Mouse (Mus musculus) liver, embryonic 13.5 days (tissue): ENCODE measurements around the gene Slc38a3. TPM values are rescaled to one million over a fixed set of nuclear protein-coding genes. Genes with fewer than 3 reads are reported as not detected.

ENCODE experiments used
- ATAC-seq: fragments of 200-750 bp; cut with Nextera tagmentation; 2 replicates; pipeline ENCODE4 v1.8.0; 2017; ENCODE audit warnings: low read depth, mild to moderate bottlenecking, moderate number of reproducible peaks, moderate library complexity
- DNase-seq: peaks from one replicate; pipeline ENCODE4 v3.0.0; 2022
- H3K27ac ChIP-seq: fragments of 300-500 bp; sonication (generic); 2 replicates; pipeline ENCODE4 v1.5.1; 2015; ENCODE audit warnings: moderate library complexity, mild to moderate bottlenecking, inconsistent platforms
- H3K27me3 ChIP-seq: fragments of 300-500 bp; sonication (generic); 2 replicates; pipeline ENCODE4 v1.6.1; 2015; ENCODE audit warnings: mild to moderate bottlenecking, inconsistent platforms
- H3K36me3 ChIP-seq: fragments of 300-500 bp; sonication (generic); 2 replicates; pipeline ENCODE4 v1.6.1; 2015; ENCODE audit warnings: mild to moderate bottlenecking, inconsistent platforms
- H3K4me1 ChIP-seq: fragments of 300-500 bp; sonication (generic); replicated peaks from 2 replicates; pipeline ENCODE4 v1.6.1; 2015; ENCODE audit warnings: inconsistent platforms
- H3K4me2 ChIP-seq: fragments of 300-500 bp; sonication (generic); 2 replicates; pipeline ENCODE4 v1.6.1; 2015; ENCODE audit warnings: inconsistent platforms, mild to moderate bottlenecking, moderate library complexity
- H3K4me3 ChIP-seq: fragments of 300-500 bp; sonication (generic); replicated peaks from 2 replicates; pipeline ENCODE4 v1.5.1; 2015; ENCODE audit warnings: mild to moderate bottlenecking, inconsistent platforms
- H3K9ac ChIP-seq: fragments of 300-500 bp; sonication (generic); 2 replicates; pipeline ENCODE4 v1.6.1; 2015; ENCODE audit warnings: mild to moderate bottlenecking, inconsistent platforms
- H3K9me3 ChIP-seq: fragments of 300-500 bp; sonication (generic); replicated peaks from 2 replicates; pipeline ENCODE4 v1.6.1; 2016; ENCODE audit warnings: inconsistent platforms
- WGBS: fragments of 180-500 bp; shearing (Covaris S2); methylation state at CpG from one replicate; pipeline ENCODE4 v1.1.7; 2015; ENCODE audit not compliant: insufficient replicate concordance; 5-methylcytosine and 5-hydroxymethylcytosine counted together
- polyA plus RNA-seq: library from polyadenylated mRNA; unstranded; fragments of >200 nt; fragmentation: Nextera tagmentation; extraction: Ambion mirVana; gene quantifications from 2 replicates; pipeline ENCODE4 v1.2.1, GENCODE M21; 2015

The Slc38a3 gene
- polyA plus RNA-seq, 1 experiment from 2014 or later, result 5.9 TPM

- WGBS, result 66% methylated on average over 8 of the region's 8 CpGs
- no peak overlapping the region for H3K4me2 ChIP-seq
- no peak overlapping the region for H3K4me3 ChIP-seq
- ATAC-seq, result no peak
- H3K36me3 ChIP-seq, result no peaks in the 10 kb centered on the region
- peaks cover 45% of the 10 kb centered on the region for H3K27me3 ChIP-seq
- H3K9ac ChIP-seq, result no peak overlapping the region
- H3K27ac ChIP-seq, result no peak overlapping the region
- H3K9me3 ChIP-seq, result no peaks in the 10 kb centered on the region
- no peak for DNase-seq
- H3K4me1 ChIP-seq, result peaks cover 10% of the 10 kb centered on the region
Measured at GRCm38 (mm10) chr9:107662342-107662741, 7.0 kb downstream of the Slc38a3 start.

- Histone ChIP-seq H3K9me3 (no peaks in the 10 kb centered on the region), H3K27me3 (peaks cover 29% of the 10 kb centered on the region), H3K27ac (no peak overlapping the region), H3K36me3 (no peaks in the 10 kb centered on the region), H3K4me1 (no peaks in the 10 kb centered on the region), H3K4me3 (no peak overlapping the region), H3K4me2 (no peak overlapping the region), H3K9ac (no peak overlapping the region)
- ATAC-seq (no peak), DNase-seq (no peak)
- WGBS, result 62% methylated on average over 3 of the region's 3 CpGs
Measured at GRCm38 (mm10) chr9:107660777-107661176, 8.6 kb downstream of the Slc38a3 start.

GRCm38 (mm10) chr9:107659961-107660360 lies 9.4 kb downstream of the Slc38a3 start:
- Histone ChIP-seq H3K9ac (no peak overlapping the region), H3K9me3 (no peaks in the 10 kb centered on the region), H3K27me3 (peaks cover 21% of the 10 kb centered on the region), H3K4me1 (no peaks in the 10 kb centered on the region), H3K4me3 (no peak overlapping the region), H3K4me2 (no peak overlapping the region), H3K36me3 (no peaks in the 10 kb centered on the region), H3K27ac (no peak overlapping the region)
- 64% methylated on average over 3 of the region's 3 CpGs for WGBS
- DNase-seq (no peak), ATAC-seq (no peak)

GRCm38 (mm10) chr9:107659551-107659950 lies 9.8 kb downstream of the Slc38a3 start:
- Histone ChIP-seq H3K4me1 (no peaks in the 10 kb centered on the region), H3K9me3 (no peaks in the 10 kb centered on the region), H3K4me3 (no peak overlapping the region), H3K4me2 (no peak overlapping the region), H3K27ac (no peak overlapping the region), H3K9ac (no peak overlapping the region), H3K36me3 (no peaks in the 10 kb centered on the region), H3K27me3 (peaks cover 17% of the 10 kb centered on the region)
- WGBS, result 70% methylated on average over 10 of the region's 10 CpGs
- no peak for DNase-seq
- ATAC-seq, result no peak

GRCm38 (mm10) chr9:107658096-107658495 lies 11.2 kb downstream of the Slc38a3 start:
- Histone ChIP-seq H3K9me3 (no peaks in the 10 kb centered on the region), H3K4me1 (no peaks in the 10 kb centered on the region; the same call in 1 of the 2 replicates), H3K4me2 (no peak overlapping the region), H3K27me3 (peaks cover 5% of the 10 kb centered on the region; the same call in 1 of the 2 replicates), H3K4me3 (no peak overlapping the region), H3K27ac (no peak overlapping the region), H3K36me3 (no peaks in the 10 kb centered on the region), H3K9ac (no peak overlapping the region)
- ATAC-seq (no peak), DNase-seq (no peak)
- WGBS, result 64% methylated on average over 6 of the region's 6 CpGs

- ATAC-seq (no peak), DNase-seq (no peak)
- Histone ChIP-seq H3K36me3 (no peaks in the 10 kb centered on the region), H3K9me3 (no peaks in the 10 kb centered on the region), H3K27ac (no peak overlapping the region), H3K4me1 (no peaks in the 10 kb centered on the region; the same call in 1 of the 2 replicates), H3K9ac (no peak overlapping the region), H3K4me2 (no peak overlapping the region), H3K27me3 (no peaks in the 10 kb centered on the region; the same call in 1 of the 2 replicates), H3K4me3 (no peak overlapping the region)
- WGBS, result 69% methylated on average over 5 of the region's 5 CpGs
Measured at GRCm38 (mm10) chr9:107657144-107657543, 12.2 kb downstream of the Slc38a3 start.

GRCm38 (mm10) chr9:107654585-107654984 lies 14.7 kb downstream of the Slc38a3 start:
- ATAC-seq (no peak), DNase-seq (no peak)
- Histone ChIP-seq H3K9ac (no peak overlapping the region), H3K27ac (no peak overlapping the region), H3K4me2 (no peak overlapping the region), H3K27me3 (no peaks in the 10 kb centered on the region; the same call in 1 of the 2 replicates), H3K4me1 (no peaks in the 10 kb centered on the region; the same call in 1 of the 2 replicates), H3K36me3 (no peaks in the 10 kb centered on the region), H3K9me3 (no peaks in the 10 kb centered on the region), H3K4me3 (no peak overlapping the region)
- 58% methylated on average over 4 of the region's 4 CpGs for WGBS

- no peak for DNase-seq
- no peaks in the 10 kb centered on the region; the same call in 1 of the 2 replicates for H3K4me1 ChIP-seq
- H3K27ac ChIP-seq, result no peak overlapping the region
- no peak overlapping the region for H3K4me2 ChIP-seq
- WGBS, result 56% methylated on average over 2 of the region's 2 CpGs
- no peak overlapping the region for H3K9ac ChIP-seq
- H3K27me3 ChIP-seq, result no peaks in the 10 kb centered on the region; the same call in 1 of the 2 replicates
- no peaks in the 10 kb centered on the region for H3K36me3 ChIP-seq
- no peaks in the 10 kb centered on the region for H3K9me3 ChIP-seq
- H3K4me3 ChIP-seq, result no peak overlapping the region
- ATAC-seq, result peak; percentile 41; the same call in 1 of the 2 replicates
Measured at GRCm38 (mm10) chr9:107653474-107653873, 15.9 kb downstream of the Slc38a3 start.

- Histone ChIP-seq H3K4me3 (no peak overlapping the region), H3K27ac (no peak overlapping the region), H3K9ac (no peak overlapping the region), H3K27me3 (no peaks in the 10 kb centered on the region; the same call in 1 of the 2 replicates), H3K9me3 (no peaks in the 10 kb centered on the region), H3K36me3 (no peaks in the 10 kb centered on the region), H3K4me1 (no peaks in the 10 kb centered on the region; the same call in 1 of the 2 replicates), H3K4me2 (no peak overlapping the region)
- ATAC-seq, result no peak
- no peak for DNase-seq
- 56% methylated on average over 12 of the region's 12 CpGs for WGBS
Measured at GRCm38 (mm10) chr9:107650708-107651481, 18.4 kb downstream of the Slc38a3 start.

GRCm38 (mm10) chr9:107650225-107650624 lies 19.1 kb downstream of the Slc38a3 start:
- ATAC-seq (no peak), DNase-seq (no peak)
- WGBS, result 63% methylated on average over 7 of the region's 7 CpGs
- Histone ChIP-seq H3K27ac (no peak overlapping the region), H3K27me3 (no peaks in the 10 kb centered on the region; the same call in 1 of the 2 replicates), H3K9me3 (no peaks in the 10 kb centered on the region), H3K4me3 (no peak overlapping the region), H3K9ac (no peak overlapping the region), H3K36me3 (no peaks in the 10 kb centered on the region), H3K4me1 (peaks cover 6% of the 10 kb centered on the region), H3K4me2 (no peak overlapping the region)

GRCm38 (mm10) chr9:107648767-107649166 lies 20.6 kb downstream of the Slc38a3 start:
- H3K9me3 ChIP-seq, result no peaks in the 10 kb centered on the region
- H3K4me1 ChIP-seq, result peaks cover 18% of the 10 kb centered on the region
- no peaks in the 10 kb centered on the region for H3K27me3 ChIP-seq
- ATAC-seq (no peak), DNase-seq (no peak)
- no peak overlapping the region for H3K4me2 ChIP-seq
- WGBS, result 53% methylated on average over 3 of the region's 3 CpGs
- no peak overlapping the region for H3K4me3 ChIP-seq
- no peaks in the 10 kb centered on the region for H3K36me3 ChIP-seq
- H3K9ac ChIP-seq, result no peak overlapping the region
- no peak overlapping the region for H3K27ac ChIP-seq

- Histone ChIP-seq H3K4me1 (peaks cover 26% of the 10 kb centered on the region), H3K4me2 (no peak overlapping the region), H3K9ac (no peak overlapping the region), H3K9me3 (no peaks in the 10 kb centered on the region), H3K36me3 (no peaks in the 10 kb centered on the region), H3K27ac (no peak overlapping the region), H3K27me3 (no peaks in the 10 kb centered on the region), H3K4me3 (no peak overlapping the region)
- 74% methylated on average over 6 of the region's 6 CpGs for WGBS
- no peak for DNase-seq
- no peak for ATAC-seq
Measured at GRCm38 (mm10) chr9:107646975-107647374, 22.4 kb downstream of the Slc38a3 start.
